Comparison of ENCODE assay signal across 20 mouse cellular contexts in genomic region chr10:8283991-8284390, GRCm38 (mm10).
DNase-seq lines count a peak whose midpoint lies in the region; ATAC-seq and TF ChIP-seq lines count a peak whose summit lies in the region.
"Had no signal": no experiment of that assay in that cellular context is flagged by ENCODE, and none has a peak within 500 bp of the region (broad histone marks: within the 10 kb centered on the region; RNA-seq: fewer than 3 reads in every experiment).

No protein-coding gene starts in this region.

- WGBS in heart, embryonic 11.5 days (ENCODE audit: insufficient replicate concordance): 76% methylated on average over 3 of the region's 3 CpGs
- 24% methylated on average over 3 of the region's 3 CpGs for WGBS in cerebellum, adult 2 months

- no peak for ATAC-seq in heart, embryonic 11.5 days (replicated peaks; ENCODE audit: insufficient number of reproducible peaks, low FRiP score, low TSS enrichment)
- ATAC-seq: forebrain, embryonic 13.5 days; forebrain, postnatal 0 days; hindbrain, postnatal 0 days had no signal

- H3K27me3 ChIP-seq in heart, embryonic 11.5 days (ENCODE audit: control insufficient read depth, insufficient read depth, low read length): no peaks in the 10 kb centered on the region
- no peaks in the 10 kb centered on the region for H3K27me3 ChIP-seq in cerebellum, adult 2 months (ENCODE audit: control insufficient read depth, insufficient read depth, low read length)
- H3K27me3 ChIP-seq: forebrain, embryonic 13.5 days; heart, embryonic 15.5 days; hindbrain, embryonic 13.5 days had no signal

- H3K4me3 ChIP-seq in heart, embryonic 11.5 days (ENCODE audit: low read depth, low read length): no peak overlapping the region
- no peak overlapping the region for H3K4me3 ChIP-seq in cerebellum, adult 2 months (replicated peaks; ENCODE audit: insufficient read depth, low read depth, low read length)
- H3K4me3 ChIP-seq: embryonic facial prominence, embryonic 10.5 days; forebrain, embryonic 13.5 days; heart, embryonic 10.5 days; heart, embryonic 15.5 days; hindbrain, embryonic 13.5 days had no signal

- H3K36me3 ChIP-seq in heart, embryonic 11.5 days (ENCODE audit: control insufficient read depth, insufficient read depth, low read length): no peaks in the 10 kb centered on the region
- H3K36me3 ChIP-seq: embryonic facial prominence, embryonic 10.5 days; heart, embryonic 10.5 days; heart, embryonic 15.5 days; hindbrain, embryonic 13.5 days had no signal

- no peak overlapping the region for H3K9ac ChIP-seq in heart, embryonic 11.5 days (ENCODE audit: low read depth, low read length)
- H3K9ac ChIP-seq: forebrain, embryonic 13.5 days; forebrain, postnatal 0 days; heart, embryonic 15.5 days; hindbrain, embryonic 13.5 days had no signal

- no peak for TF ChIP-seq POLR2A in cerebellum, adult 2 months (IDR thresholded peaks at IDR 0.05; ENCODE audit: borderline replicate concordance, insufficient read depth, low read length)

- no peak overlapping the region for H3K4me2 ChIP-seq in heart, embryonic 11.5 days
- H3K4me2 ChIP-seq: forebrain, embryonic 13.5 days; heart, embryonic 15.5 days; hindbrain, embryonic 13.5 days had no signal

- no peaks in the 10 kb centered on the region for H3K9me3 ChIP-seq in heart, embryonic 11.5 days (replicated peaks; ENCODE audit: control insufficient read depth, low read length)
- H3K9me3 ChIP-seq: embryonic facial prominence, embryonic 10.5 days; forebrain, embryonic 13.5 days; heart, embryonic 10.5 days; heart, embryonic 15.5 days; hindbrain, embryonic 13.5 days had no signal

- H3K27ac ChIP-seq in heart, embryonic 11.5 days (ENCODE audit: low read depth, low read length): no peak overlapping the region
- H3K27ac ChIP-seq in cerebellum, adult 2 months (ENCODE audit: insufficient read depth, low read length): peak overlapping the region; percentile 11; the same call in 1 of the 2 replicates
- H3K27ac ChIP-seq: embryonic facial prominence, embryonic 10.5 days; forebrain, embryonic 13.5 days; heart, embryonic 10.5 days; heart, embryonic 15.5 days; hindbrain, embryonic 13.5 days; hindbrain, postnatal 0 days had no signal

- no peak for TF ChIP-seq CTCF in cerebellum, adult 2 months (IDR thresholded peaks at IDR 0.05; ENCODE audit: borderline replicate concordance, insufficient read depth, low read depth, low read length)

- no peaks in the 10 kb centered on the region for H3K4me1 ChIP-seq in heart, embryonic 11.5 days (ENCODE audit: control insufficient read depth, insufficient read depth, low read length)
- H3K4me1 ChIP-seq in cerebellum, adult 2 months (ENCODE audit: control insufficient read depth, insufficient read depth, low read length): peaks cover 20% of the 10 kb centered on the region
- H3K4me1 ChIP-seq: forebrain, embryonic 13.5 days had no signal

- DNase-seq in heart, adult 11 months: peak; percentile 42
- DNase-seq in brain, adult 2 months (ENCODE audit: low read depth, low spot score): peak; percentile 75
- peak; percentile 49 to 77 for DNase-seq in cerebellum, adult 2 months
- DNase-seq in cerebellum, postnatal 25 days: peak; percentile 36 to 68
- DNase-seq in thymus, postnatal 25 days: no peak
- DNase-seq in kidney, adult 18-20 months: no peak
- DNase-seq: adrenal gland, adult 2 months; adrenal gland, postnatal 25 days; forebrain, postnatal 0 days; gastrocnemius, postnatal 36 days; heart, adult 18-20 months; heart, postnatal 14 days; kidney, adult 11 months had no signal

Comparison
In these comparisons a context has a peak if more than half of its experiments do, and no peak if none do; other contexts are left out.
1. DNase-seq: peak in heart, adult 11 months (single experiment), brain, adult 2 months (single experiment), cerebellum, adult 2 months (2 of 2) and cerebellum, postnatal 25 days (2 of 2); none in thymus, postnatal 25 days (single experiment) and kidney, adult 18-20 months (single experiment).